Mouse (Mus musculus): Measurements from ENCODE around the gene Sgpp1.
"Not testable (repeated sequence)": the region's sequence is repeated elsewhere in the genome, so short reads cannot be mapped to it uniquely, and the experiment has no call there.

Gene Sgpp1

DNA sequence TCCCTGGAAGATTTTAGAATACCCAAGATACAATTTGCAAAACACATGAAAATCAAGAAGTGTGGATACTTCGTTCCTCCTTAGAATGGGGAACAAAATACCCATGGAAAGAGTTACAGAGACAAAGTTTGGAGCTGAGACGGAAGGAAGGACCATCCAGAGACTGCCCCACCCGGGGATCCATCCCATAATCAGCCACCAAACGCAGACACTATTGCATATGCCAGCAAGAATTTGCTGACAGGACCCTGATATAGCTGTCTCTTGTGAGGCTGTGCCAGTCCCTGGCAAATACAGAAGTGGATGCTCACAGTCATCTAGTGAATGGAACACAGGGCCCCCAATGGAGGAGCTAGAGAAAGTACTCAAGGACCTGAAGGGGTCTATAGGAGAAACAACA lies 51.5 kb downstream of the Sgpp1 start:
- not testable (repeated sequence) for DNase-seq

DNA sequence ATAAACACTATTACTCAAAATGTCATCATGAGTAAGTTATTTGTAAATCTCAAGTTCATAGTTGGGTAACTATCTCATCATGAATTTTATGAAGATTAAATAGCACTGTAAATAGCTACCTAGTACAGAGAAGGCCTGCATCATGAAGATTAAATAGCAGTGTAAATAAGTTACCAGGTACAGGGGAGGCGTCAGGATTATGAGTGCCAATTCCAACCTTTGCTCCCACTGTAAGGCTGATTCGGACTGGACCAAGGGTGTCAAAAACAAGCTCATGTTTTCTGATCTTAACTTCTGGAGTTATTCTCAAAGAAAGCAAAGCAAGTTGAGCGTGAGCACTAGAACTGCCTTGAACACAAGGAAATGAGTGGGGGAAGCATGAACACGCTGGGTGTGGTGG lies 51.9 kb downstream of the Sgpp1 start:
- DNase-seq = no peak

DNA sequence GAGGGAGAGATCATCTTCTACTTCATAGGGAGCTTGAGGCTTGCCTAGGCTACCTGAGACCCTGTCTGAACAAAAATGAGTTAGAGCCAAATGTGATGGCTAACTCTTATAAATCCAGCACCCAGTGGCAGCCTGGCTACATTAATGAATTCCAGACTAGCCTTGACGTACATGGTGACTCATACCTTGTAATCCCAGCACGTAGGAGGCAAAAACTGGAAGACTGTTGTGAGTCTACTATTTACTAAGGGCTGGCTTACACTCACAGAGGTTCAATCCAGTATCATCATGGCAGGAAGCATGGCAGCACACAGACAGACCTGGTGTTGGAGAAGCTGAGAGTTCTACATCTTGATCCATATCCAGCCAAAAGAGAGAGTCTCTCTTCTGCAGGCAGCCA lies 52.7 kb downstream of the Sgpp1 start:
- DNase-seq = no peak

DNA sequence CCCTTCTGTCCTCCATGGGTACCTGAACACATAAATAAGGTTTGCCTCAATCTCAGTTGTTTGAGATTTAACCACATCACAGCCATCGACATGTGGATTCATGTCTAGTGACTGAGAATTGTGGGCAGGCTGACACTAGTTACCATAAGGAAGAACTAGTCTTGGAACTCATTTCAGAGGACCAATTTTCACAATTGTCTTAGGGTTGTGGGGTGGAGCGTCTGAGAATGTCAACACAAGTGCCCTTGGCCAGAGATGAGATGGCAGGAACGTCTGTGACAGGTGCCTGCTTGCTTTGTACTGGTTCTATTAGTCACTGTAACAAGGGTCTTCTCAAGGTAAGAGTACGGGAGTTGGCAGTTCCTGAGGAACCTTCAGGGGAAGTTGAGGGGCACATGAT lies 54.4 kb downstream of the Sgpp1 start:
- no peak for DNase-seq

DNA sequence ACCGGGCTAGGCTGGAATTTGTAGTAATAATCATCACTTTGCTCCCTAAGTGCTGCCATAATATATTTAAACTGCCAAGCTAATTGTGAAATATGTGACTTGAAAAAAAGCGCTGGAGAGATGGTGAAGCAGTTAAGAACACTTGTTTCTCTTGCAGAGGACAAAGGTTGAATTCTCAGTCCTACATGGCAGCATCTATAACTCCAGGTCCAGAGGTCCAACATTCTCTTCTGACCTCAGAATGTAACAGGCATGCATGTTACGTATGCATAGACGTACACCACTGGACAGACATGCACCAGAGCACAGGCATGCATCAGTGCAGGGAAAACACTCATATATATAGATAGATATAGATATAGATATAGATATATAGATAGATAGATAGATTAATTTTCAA lies 57.1 kb downstream of the Sgpp1 start:
- DNase-seq = no peak

DNA sequence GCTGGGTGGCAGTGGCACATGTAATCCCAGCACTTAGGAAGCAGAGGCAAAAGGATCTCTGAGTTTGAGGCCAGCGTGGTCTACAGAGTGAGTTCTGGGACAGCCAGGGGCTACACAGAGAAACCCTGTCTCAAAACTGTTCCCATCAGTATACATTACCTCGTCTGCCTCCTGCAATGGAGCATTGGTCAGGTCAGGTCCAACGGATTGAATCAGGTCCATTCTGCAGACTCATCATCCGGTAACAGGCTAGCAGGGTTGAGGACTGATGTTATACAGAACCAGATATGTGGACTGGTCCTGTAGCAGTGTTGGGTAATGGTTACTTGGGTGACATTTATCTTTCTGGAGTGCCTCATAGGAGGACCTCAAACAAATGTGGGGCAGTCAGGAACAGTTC lies 62.9 kb downstream of the Sgpp1 start:
- DNase-seq = no peak

DNA sequence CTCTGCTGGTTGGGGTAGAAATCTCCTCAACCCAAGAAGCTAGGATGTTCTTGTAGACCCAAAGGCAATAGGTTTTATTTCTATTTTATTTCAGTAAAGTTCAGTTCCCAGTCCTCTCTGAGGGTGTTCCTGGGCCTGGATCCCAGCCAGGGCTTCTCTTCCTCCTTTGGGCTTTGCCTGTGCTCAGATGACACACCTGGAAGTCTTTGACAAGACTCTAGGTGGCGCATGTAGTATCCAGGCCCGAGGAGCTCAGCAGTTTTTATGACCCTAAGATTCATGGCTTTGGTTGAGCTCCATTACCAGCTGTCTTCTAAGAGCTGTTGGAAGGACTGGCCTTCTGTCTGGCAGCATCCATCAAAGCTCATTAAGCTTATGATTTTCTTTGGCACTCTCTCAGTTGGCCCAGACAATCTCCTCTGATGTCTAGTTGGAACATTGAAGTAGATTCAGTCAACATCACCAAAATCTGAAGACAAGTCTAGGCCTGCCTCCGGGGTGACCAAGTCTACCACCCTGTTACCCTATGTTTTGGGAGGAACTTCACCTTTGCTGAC lies 63.7 kb downstream of the Sgpp1 start:
- peak in 1 of 2 experiments; percentile 17 for DNase-seq

DNA sequence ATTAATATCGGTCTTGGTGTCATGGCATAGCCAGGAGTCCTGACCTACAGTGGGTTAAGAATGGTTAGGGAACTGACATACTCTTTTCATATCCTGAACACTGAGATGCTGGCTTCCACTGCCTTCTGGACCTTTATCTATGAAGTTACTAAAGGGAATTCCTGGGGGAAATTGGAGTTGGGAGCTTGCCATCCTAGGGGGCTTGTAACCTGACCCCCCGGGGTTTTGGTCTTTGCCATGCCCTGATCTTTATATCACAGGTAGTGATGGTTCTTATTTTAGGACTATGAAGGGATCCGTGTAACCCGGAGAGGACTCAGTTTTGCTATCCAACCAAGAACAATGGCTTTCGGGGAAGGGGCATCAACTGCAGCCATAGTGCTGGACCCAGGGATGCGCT lies 64.9 kb downstream of the Sgpp1 start:
- DNase-seq = peak in 1 of 2 experiments; percentile 33

DNA sequence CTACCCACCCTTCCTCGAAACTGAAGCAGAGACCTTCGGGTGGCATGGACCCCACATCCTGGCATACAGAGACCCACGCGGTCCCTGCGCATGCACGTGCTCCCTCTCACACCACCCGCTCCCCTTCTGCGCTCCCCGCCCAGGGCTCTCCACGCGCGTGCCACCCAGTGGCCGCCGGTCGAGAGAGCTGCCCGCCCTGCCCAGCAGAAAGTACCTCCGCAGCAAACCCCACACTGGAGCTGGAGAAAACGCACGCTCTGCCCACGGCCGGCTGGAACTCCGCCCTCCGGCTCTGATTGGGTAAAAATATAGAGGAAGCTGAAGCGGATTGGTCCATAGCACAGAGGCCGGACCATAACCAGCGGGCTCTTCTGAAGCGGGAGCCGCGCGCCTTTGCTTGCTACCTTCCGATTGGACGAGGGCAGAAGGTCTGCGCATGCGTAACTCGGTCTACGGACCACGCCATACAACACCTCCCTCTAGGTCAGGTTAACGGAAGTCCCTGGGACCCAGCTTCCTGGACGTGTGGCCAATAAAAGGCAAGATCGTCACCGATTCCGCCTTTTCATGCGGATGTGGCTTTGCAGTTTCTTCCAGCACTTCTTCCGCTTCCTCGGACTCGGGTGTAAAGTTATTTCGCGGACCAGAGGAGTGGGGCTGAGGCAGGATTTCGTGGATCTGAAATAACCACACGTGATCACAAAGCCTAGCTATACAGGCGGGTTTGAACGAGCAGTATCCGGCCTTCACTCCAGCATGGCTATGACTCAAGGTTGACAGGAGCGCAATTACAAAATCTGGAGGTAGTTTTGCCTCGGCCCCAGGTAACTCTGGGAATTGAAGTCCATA lies 66.0 kb downstream of the Sgpp1 start, which contains the start of gene Wdr89:
TSS of gene Wdr89 (minus strand) at position 280 of the 849 bp plus-strand sequence.
- DNase-seq = peak; percentile 97 to 99

DNA sequence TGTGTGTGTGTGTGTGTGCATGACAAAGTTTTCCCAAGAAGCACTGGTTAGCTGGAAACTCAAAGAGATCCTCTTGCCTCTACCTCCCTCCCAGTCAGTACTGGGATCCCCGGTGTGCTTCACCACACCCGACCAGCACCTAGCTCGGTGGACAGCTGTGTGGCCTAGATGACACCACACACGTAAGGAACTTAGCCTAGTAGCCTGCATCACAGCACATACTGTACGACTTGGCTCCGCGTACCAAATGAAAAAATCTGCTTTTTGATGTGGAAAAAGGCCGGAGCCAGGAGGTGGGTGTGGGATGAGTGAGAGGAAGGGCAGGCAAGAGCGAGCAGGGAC lies 66.6 kb downstream of the Sgpp1 start:
- no peak for DNase-seq

DNA sequence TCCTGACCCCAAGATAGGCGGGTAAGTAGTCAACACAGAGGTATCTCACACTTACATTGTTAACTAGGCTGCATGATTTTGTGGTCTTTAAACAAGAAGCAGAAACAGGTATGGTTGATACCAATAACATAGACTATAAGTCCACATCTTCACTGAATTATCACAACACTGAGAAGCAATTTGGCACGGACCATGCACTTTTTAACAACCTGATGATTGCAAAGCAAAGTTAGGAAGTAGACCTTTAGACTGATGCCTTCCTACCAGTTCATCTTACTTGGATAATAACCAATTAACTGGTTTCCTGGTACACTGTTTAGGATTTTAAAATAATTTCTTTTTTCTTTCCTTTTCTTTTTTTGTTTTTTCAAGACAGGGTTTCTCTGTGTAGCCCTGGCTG lies 67.3 kb downstream of the Sgpp1 start:
- no peak for DNase-seq

DNA sequence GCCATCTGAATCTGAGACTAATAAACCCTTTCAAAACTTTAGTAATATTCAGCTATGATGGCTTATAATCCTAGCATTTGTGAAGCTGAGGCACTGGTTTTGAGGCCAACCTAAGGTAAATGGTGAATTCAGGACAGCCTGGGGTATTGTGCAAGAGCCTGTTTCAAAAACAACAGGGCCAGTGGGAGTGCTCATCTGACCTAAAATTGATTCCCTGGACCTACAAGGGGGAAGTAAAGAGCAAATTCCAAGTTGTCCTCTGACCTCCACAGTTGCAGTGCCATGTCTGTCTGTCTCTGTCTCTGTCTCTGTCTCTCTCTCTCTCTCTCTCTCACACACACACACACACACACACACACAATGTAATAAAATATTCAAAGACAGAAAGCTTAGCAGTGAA lies 68.6 kb downstream of the Sgpp1 start:
- no peak for DNase-seq

DNA sequence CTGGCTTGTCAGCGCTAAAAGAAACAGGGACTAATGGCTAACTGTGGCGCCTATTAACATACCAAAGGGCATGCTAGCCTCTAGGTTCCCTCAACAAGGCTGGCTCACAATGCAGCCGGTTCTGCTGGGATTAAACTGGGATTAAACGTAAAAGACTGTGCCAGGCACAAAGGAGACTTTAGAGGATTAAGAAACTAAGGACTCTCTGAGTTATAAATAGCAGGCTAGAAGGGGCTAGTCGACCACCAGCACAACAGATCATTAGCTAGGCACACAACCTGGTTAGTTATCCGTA lies 71.1 kb downstream of the Sgpp1 start:
- no peak for DNase-seq
